Mouse (Mus musculus) hindbrain, embryonic 10.5 days (tissue): ENCODE measurements around the gene Lrrc38. TPM values are rescaled to one million over a fixed set of nuclear protein-coding genes. Genes with fewer than 3 reads are reported as not detected.

Experiments
- DNase-seq: peaks from one replicate; pipeline ENCODE4 v3.0.0-alpha.2; 2017; ENCODE audit warnings: low spot score
- H3K27ac ChIP-seq: fragments of 300-500 bp; sonication (generic); 2 replicates; pipeline ENCODE4 v1.5.1; 2016; ENCODE audit warnings: mild to moderate bottlenecking, moderate library complexity
- H3K27me3 ChIP-seq: fragments of 300-500 bp; sonication (generic); 2 replicates; pipeline ENCODE4 v1.6.1; 2016; ENCODE audit warnings: mild to moderate bottlenecking; ENCODE audit not compliant: poor library complexity, insufficient read depth, severe bottlenecking
- H3K36me3 ChIP-seq: fragments of 300-500 bp; sonication (generic); 2 replicates; pipeline ENCODE4 v1.6.1; 2016; ENCODE audit warnings: mild to moderate bottlenecking, moderate library complexity
- H3K4me1 ChIP-seq: fragments of 300-500 bp; sonication (generic); replicated peaks from 2 replicates; pipeline ENCODE4 v1.6.1; 2016; ENCODE audit warnings: mild to moderate bottlenecking
- H3K4me3 ChIP-seq: fragments of 300-500 bp; sonication (generic); 2 replicates; pipeline ENCODE4 v1.5.1; 2016; ENCODE audit warnings: mild to moderate bottlenecking, moderate library complexity
- H3K9me3 ChIP-seq: fragments of 300-500 bp; sonication (generic); 2 replicates; pipeline ENCODE4 v1.6.1; 2016; ENCODE audit warnings: mild to moderate bottlenecking, moderate library complexity
- WGBS: fragments of 180-500 bp; shearing (Covaris S2); methylation state at CpG from one replicate; pipeline ENCODE4 v1.1.7; 2016; 5-methylcytosine and 5-hydroxymethylcytosine counted together
- polyA plus RNA-seq: library from polyadenylated mRNA; unstranded; fragments of >200 nt; fragmentation: Nextera tagmentation; extraction: Ambion mirVana; gene quantifications from 2 replicates; pipeline ENCODE4 v1.2.1, GENCODE M21; 2016

Gene Lrrc38
- 0.14 and 0.18 TPM in 2 replicates for polyA plus RNA-seq

GRCm38 (mm10) chr4:143349484-143349906 is at the start of gene Lrrc38:
TSS of gene Lrrc38 (plus strand) at chr4:143349757.
- H3K4me1 ChIP-seq: peaks cover 23% of the 10 kb centered on the region
- no peaks in the 10 kb centered on the region for H3K36me3 ChIP-seq
- H3K27ac ChIP-seq: peak within 1 kb of the TSS; percentile 75
- under 1% methylated on average over 19 of the region's 19 CpGs for WGBS
- no peaks in the 10 kb centered on the region for H3K9me3 ChIP-seq
- H3K4me3 ChIP-seq: peak within 1 kb of the TSS; percentile 65
- peak; percentile 41 for DNase-seq
- H3K27me3 ChIP-seq: peaks cover 63% of the 10 kb centered on the region

DNA sequence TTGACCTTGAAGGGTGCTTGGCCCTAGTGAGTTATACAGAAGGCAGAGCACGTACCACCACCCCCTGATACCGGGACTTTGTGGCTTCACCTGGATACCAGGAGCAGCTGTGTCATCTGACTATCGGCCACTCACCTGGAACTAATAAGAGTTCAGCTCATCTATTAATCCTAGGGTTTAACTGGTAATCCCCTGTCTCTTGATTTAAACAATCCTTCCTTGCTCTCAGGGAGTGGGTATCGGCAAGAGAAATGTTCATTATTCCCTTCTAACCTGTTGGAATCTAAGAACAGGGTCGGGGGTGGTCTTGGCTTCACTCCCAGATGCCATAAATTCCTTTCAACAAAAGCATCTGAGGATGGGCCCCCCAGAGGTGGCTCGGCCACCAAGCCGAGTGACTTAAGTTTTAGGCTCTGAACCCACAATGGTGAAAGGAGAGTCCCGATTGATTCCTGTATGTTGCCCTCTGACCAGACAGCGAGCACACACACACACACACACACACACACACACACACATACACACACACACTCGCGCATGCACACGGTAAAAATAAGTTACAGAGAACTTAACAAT is 49.4 kb upstream of the Lrrc38 start:
- Histone ChIP-seq H3K4me1 (peaks cover 70% of the 10 kb centered on the region), H3K27me3 (peaks cover 22% of the 10 kb centered on the region; the same call in 1 of the 2 replicates), H3K36me3 (peaks cover 3% of the 10 kb centered on the region), H3K9me3 (no peaks in the 10 kb centered on the region), H3K4me3 (peak overlapping the region; percentile 68), H3K27ac (peak overlapping the region; percentile 90)
- DNase-seq: no peak
- WGBS: 7% methylated on average over 12 of the region's 12 CpGs

DNA sequence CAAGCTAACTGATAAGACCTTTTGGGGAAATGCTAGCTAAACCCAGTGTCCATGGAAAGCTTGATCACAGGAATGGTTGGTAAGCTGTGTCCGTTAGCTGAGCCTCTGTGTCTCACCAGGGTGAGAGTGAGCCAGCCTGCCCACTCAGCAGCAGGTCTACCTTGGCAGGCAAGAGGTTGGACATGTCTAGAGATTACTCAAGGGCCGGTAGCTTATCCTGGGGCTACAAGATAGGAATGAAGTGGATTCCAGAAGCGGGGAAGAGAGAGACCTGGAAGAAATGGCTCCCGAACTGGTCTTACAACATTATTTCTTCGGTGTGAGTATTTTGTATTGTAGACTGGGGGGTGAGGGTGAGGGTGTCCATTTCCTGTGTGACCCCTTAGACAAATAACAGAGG is 48.5 kb upstream of the Lrrc38 start:
- peak overlapping the region; percentile 90; the same call in 1 of the 2 replicates for H3K27ac ChIP-seq
- H3K36me3 ChIP-seq: peaks cover 5% of the 10 kb centered on the region; the same call in 1 of the 2 replicates
- WGBS: 69% methylated on average over 5 of the region's 5 CpGs
- peaks cover 62% of the 10 kb centered on the region for H3K4me1 ChIP-seq
- peak overlapping the region; percentile 68 for H3K4me3 ChIP-seq
- DNase-seq: no peak
- H3K27me3 ChIP-seq: peaks cover 22% of the 10 kb centered on the region; the same call in 1 of the 2 replicates
- H3K9me3 ChIP-seq: no peaks in the 10 kb centered on the region

- Histone ChIP-seq H3K9me3 (no peaks in the 10 kb centered on the region), H3K36me3 (peaks cover 5% of the 10 kb centered on the region; the same call in 1 of the 2 replicates), H3K4me1 (peaks cover 59% of the 10 kb centered on the region), H3K27ac (no peak overlapping the region), H3K27me3 (peaks cover 22% of the 10 kb centered on the region; the same call in 1 of the 2 replicates), H3K4me3 (0 out of 2 replicates have a peak overlapping the region, but pooled peaks have one; percentile 68)
- WGBS: 42% methylated on average over 4 of the region's 4 CpGs
- no peak for DNase-seq
Measured at GRCm38 (mm10) chr4:143301875-143302274, 47.7 kb upstream of the Lrrc38 start.

GRCm38 (mm10) chr4:143302279-143302890 is 47.2 kb upstream of the Lrrc38 start:
- WGBS: 44% methylated on average over 11 of the region's 11 CpGs
- Histone ChIP-seq H3K9me3 (no peaks in the 10 kb centered on the region), H3K36me3 (peaks cover 5% of the 10 kb centered on the region; the same call in 1 of the 2 replicates), H3K27ac (no peak overlapping the region), H3K27me3 (peaks cover 22% of the 10 kb centered on the region; the same call in 1 of the 2 replicates), H3K4me1 (peaks cover 54% of the 10 kb centered on the region), H3K4me3 (no peak overlapping the region)
- no peak for DNase-seq

GRCm38 (mm10) chr4:143305031-143305430 is 44.5 kb upstream of the Lrrc38 start:
- peaks cover 14% of the 10 kb centered on the region for H3K36me3 ChIP-seq
- no peak for DNase-seq
- H3K4me1 ChIP-seq: peaks cover 30% of the 10 kb centered on the region
- no peak overlapping the region for H3K4me3 ChIP-seq
- 88% methylated on average over 4 of the region's 4 CpGs for WGBS
- no peaks in the 10 kb centered on the region for H3K9me3 ChIP-seq
- 0 out of 2 replicates have a peak, but pooled peaks cover 13% of the 10 kb centered on the region for H3K27me3 ChIP-seq
- H3K27ac ChIP-seq: no peak overlapping the region

GRCm38 (mm10) chr4:143305987-143306772 is 43.4 kb upstream of the Lrrc38 start:
- peaks cover 19% of the 10 kb centered on the region for H3K4me1 ChIP-seq
- no peak for DNase-seq
- no peak overlapping the region for H3K4me3 ChIP-seq
- WGBS: 71% methylated on average over 5 of the region's 5 CpGs
- peaks cover 24% of the 10 kb centered on the region for H3K36me3 ChIP-seq
- H3K9me3 ChIP-seq: 0 out of 2 replicates have a peak, but pooled peaks cover 2% of the 10 kb centered on the region
- H3K27ac ChIP-seq: no peak overlapping the region
- 0 out of 2 replicates have a peak, but pooled peaks cover 10% of the 10 kb centered on the region for H3K27me3 ChIP-seq

GRCm38 (mm10) chr4:143311341-143311740 is 38.2 kb upstream of the Lrrc38 start:
- peaks cover 2% of the 10 kb centered on the region for H3K4me1 ChIP-seq
- H3K27me3 ChIP-seq: no peaks in the 10 kb centered on the region
- peaks cover 20% of the 10 kb centered on the region for H3K36me3 ChIP-seq
- H3K9me3 ChIP-seq: 0 out of 2 replicates have a peak, but pooled peaks cover 2% of the 10 kb centered on the region
- WGBS: 48% methylated on average over 2 of the region's 2 CpGs
- no peak overlapping the region for H3K27ac ChIP-seq
- no peak for DNase-seq
- H3K4me3 ChIP-seq: no peak overlapping the region

DNA sequence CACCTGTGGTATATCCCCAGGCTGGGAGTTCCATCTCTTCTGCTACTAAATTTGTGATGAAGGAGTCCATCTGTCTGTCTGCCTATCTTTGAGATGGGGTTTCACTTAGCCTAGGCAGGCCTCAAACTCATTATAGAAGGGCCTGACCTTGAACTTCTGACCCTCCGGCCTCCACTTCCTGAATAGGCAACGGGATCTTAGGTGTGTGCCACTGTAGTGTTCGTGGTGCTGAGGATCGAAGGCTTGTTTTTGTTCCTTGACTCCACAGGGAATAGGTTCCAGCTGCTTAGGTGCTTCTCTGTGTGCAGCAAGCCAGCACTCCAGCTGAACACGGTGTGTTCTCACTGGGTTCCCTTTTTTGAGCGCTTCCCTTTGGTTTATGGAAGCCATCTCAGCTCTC is 36.3 kb upstream of the Lrrc38 start:
- 0 out of 2 replicates have a peak, but pooled peaks cover 2% of the 10 kb centered on the region for H3K9me3 ChIP-seq
- DNase-seq: no peak
- no peaks in the 10 kb centered on the region for H3K27me3 ChIP-seq
- H3K4me1 ChIP-seq: no peaks in the 10 kb centered on the region
- peaks cover 18% of the 10 kb centered on the region for H3K36me3 ChIP-seq
- no peak overlapping the region for H3K4me3 ChIP-seq
- no peak overlapping the region for H3K27ac ChIP-seq
- 78% methylated on average over 6 of the region's 6 CpGs for WGBS

- DNase-seq: peak; percentile 47
- WGBS: 22% methylated on average over 9 of the region's 11 CpGs
- no peaks in the 10 kb centered on the region for H3K27me3 ChIP-seq
- peaks cover 7% of the 10 kb centered on the region; the same call in 1 of the 2 replicates for H3K36me3 ChIP-seq
- peak overlapping the region; percentile 41; the same call in 1 of the 2 replicates for H3K4me3 ChIP-seq
- peak overlapping the region; percentile 83 for H3K27ac ChIP-seq
- H3K4me1 ChIP-seq: peaks cover 24% of the 10 kb centered on the region
- H3K9me3 ChIP-seq: no peaks in the 10 kb centered on the region
Measured at GRCm38 (mm10) chr4:143324176-143324924, 25.2 kb upstream of the Lrrc38 start.

GRCm38 (mm10) chr4:143324925-143325624 is 24.5 kb upstream of the Lrrc38 start:
- Histone ChIP-seq H3K36me3 (peaks cover 7% of the 10 kb centered on the region; the same call in 1 of the 2 replicates), H3K27me3 (no peaks in the 10 kb centered on the region), H3K4me1 (peaks cover 24% of the 10 kb centered on the region), H3K4me3 (peak overlapping the region; percentile 41), H3K27ac (peak overlapping the region; percentile 83), H3K9me3 (no peaks in the 10 kb centered on the region)
- no peak for DNase-seq
- WGBS: 31% methylated on average over 15 of the region's 15 CpGs
